Mouse (Mus musculus): ENCODE measurements around the gene Fbrsl1. TPM values are rescaled to one million over a fixed set of nuclear protein-coding genes. Genes with fewer than 3 reads are reported as not detected.

Gene Fbrsl1
- polyA plus RNA-seq, 1 experiment = 25.6 TPM

GRCm38 (mm10) chr5:110402557-110402956 lies 45.7 kb downstream of the Fbrsl1 start:
- TF ChIP-seq POLR2A (IDR thresholded peaks at IDR 0.05; ENCODE audit: borderline replicate concordance, control insufficient read depth, low read depth, low read length) (no peak), CTCF (IDR thresholded peaks at IDR 0.05; ENCODE audit: control insufficient read depth, insufficient read depth, low read length) (no peak)
- H3K4me3 ChIP-seq (replicated peaks; ENCODE audit: control insufficient read depth, low read depth, low read length) = no peak overlapping the region

GRCm38 (mm10) chr5:110401101-110401500 lies 47.2 kb downstream of the Fbrsl1 start:
- WGBS = 92% methylated on average over 8 of the region's 8 CpGs
- H3K4me1 ChIP-seq (ENCODE audit: control insufficient read depth, insufficient read depth, low read length) = no peaks in the 10 kb centered on the region
- TF ChIP-seq CTCF (IDR thresholded peaks at IDR 0.05; ENCODE audit: control insufficient read depth, insufficient read depth, low read length) (no peak), POLR2A (IDR thresholded peaks at IDR 0.05; ENCODE audit: borderline replicate concordance, control insufficient read depth, low read depth, low read length) (no peak)
- H3K27ac ChIP-seq (ENCODE audit: control insufficient read depth, insufficient read depth, low read depth, low read length, poor library complexity) = no peak overlapping the region
- no peak overlapping the region for H3K4me3 ChIP-seq (replicated peaks; ENCODE audit: control insufficient read depth, low read depth, low read length)

More at GRCm38 (mm10) chr5:110402557-110402956, 45.7 kb downstream of the Fbrsl1 start:
- 72% methylated on average over 2 of the region's 2 CpGs for WGBS
- H3K27ac ChIP-seq (ENCODE audit: control insufficient read depth, insufficient read depth, low read depth, low read length, poor library complexity) = no peak overlapping the region
- no peaks in the 10 kb centered on the region for H3K4me1 ChIP-seq (ENCODE audit: control insufficient read depth, insufficient read depth, low read length)

DNA sequence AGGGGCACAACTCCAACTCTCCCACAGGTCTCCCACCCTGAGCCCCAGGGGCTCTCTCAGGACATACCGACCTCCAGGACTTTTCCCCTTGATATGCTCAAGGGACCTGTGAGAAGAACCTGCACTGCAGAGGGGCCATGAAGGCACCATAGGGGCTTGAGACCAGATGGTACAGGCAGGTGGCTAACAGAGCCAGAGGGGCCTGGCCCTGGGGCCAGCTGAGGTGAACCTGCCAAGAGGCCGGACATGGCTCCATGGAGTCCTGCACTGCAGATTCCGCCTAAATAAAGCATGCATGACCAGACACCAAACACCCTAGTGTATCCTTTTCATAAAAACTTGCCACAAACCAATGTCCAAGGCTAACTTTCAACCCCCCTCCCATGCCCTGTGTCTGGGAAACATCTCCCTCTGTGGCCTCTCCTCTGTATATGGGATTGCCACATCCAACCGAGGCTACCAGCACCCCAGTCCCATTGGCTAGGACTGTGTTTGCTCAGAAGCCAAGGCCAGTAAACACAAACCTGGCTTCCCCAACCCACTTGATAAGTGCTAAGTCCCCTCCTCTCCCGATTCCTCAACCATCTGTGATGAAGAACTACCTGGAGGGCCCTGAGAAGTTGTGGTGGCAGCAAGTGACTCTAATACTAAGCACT lies 53.2 kb downstream of the Fbrsl1 start:
- TF ChIP-seq POLR2A (IDR thresholded peaks at IDR 0.05; ENCODE audit: borderline replicate concordance, control insufficient read depth, low read depth, low read length) (no peak), CTCF (IDR thresholded peaks at IDR 0.05; ENCODE audit: control insufficient read depth, insufficient read depth, low read length) (no peak)
- 82% methylated on average over 5 of the region's 5 CpGs for WGBS
- H3K27ac ChIP-seq (ENCODE audit: control insufficient read depth, insufficient read depth, low read depth, low read length, poor library complexity) = no peak overlapping the region
- no peaks in the 10 kb centered on the region for H3K4me1 ChIP-seq (ENCODE audit: control insufficient read depth, insufficient read depth, low read length)
- H3K4me3 ChIP-seq (replicated peaks; ENCODE audit: control insufficient read depth, low read depth, low read length) = no peak overlapping the region

DNA sequence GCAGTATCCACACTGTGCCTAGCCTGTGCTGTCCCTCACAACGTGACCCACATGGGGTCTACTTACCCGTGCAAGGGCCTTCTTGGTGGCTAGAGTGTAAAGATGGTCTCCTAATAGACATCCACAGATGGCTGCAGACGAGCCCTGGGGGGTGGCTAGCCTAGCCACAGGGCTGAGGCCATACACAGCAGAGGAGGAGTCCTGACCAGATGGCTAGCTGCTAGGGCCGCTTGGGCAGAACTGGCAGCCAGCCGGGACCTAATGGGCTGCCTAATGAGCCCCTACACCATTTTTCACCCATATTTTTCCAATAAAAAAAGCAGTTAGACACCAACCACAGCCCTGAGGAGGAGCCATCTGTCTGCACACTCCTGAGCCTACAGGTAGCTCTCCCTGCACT lies 55.6 kb downstream of the Fbrsl1 start:
- Histone ChIP-seq H3K4me3 (replicated peaks; ENCODE audit: control insufficient read depth, low read depth, low read length) (no peak overlapping the region), H3K4me1 (ENCODE audit: control insufficient read depth, insufficient read depth, low read length) (no peaks in the 10 kb centered on the region), H3K27ac (ENCODE audit: control insufficient read depth, insufficient read depth, low read depth, low read length, poor library complexity) (no peak overlapping the region)
- TF ChIP-seq POLR2A (IDR thresholded peaks at IDR 0.05; ENCODE audit: borderline replicate concordance, control insufficient read depth, low read depth, low read length) (no peak), CTCF (IDR thresholded peaks at IDR 0.05; ENCODE audit: control insufficient read depth, insufficient read depth, low read length) (no peak)
- 83% methylated on average over 5 of the region's 5 CpGs for WGBS

GRCm38 (mm10) chr5:110390631-110391030 lies 57.7 kb downstream of the Fbrsl1 start:
- 59% methylated on average over 4 of the region's 4 CpGs for WGBS
- TF ChIP-seq POLR2A (IDR thresholded peaks at IDR 0.05; ENCODE audit: borderline replicate concordance, control insufficient read depth, low read depth, low read length) = no peak
- TF ChIP-seq CTCF (IDR thresholded peaks at IDR 0.05; ENCODE audit: control insufficient read depth, insufficient read depth, low read length) = no peak
- Histone ChIP-seq H3K27ac (ENCODE audit: control insufficient read depth, insufficient read depth, low read depth, low read length, poor library complexity) (no peak overlapping the region), H3K4me3 (replicated peaks; ENCODE audit: control insufficient read depth, low read depth, low read length) (no peak overlapping the region), H3K4me1 (ENCODE audit: control insufficient read depth, insufficient read depth, low read length) (no peaks in the 10 kb centered on the region)

GRCm38 (mm10) chr5:110387332-110387731 lies 61.0 kb downstream of the Fbrsl1 start:
- no peaks in the 10 kb centered on the region for H3K4me1 ChIP-seq (ENCODE audit: control insufficient read depth, insufficient read depth, low read length)
- 49% methylated on average over 8 of the region's 8 CpGs for WGBS
- TF ChIP-seq POLR2A (IDR thresholded peaks at IDR 0.05; ENCODE audit: borderline replicate concordance, control insufficient read depth, low read depth, low read length) = no peak
- TF ChIP-seq CTCF (IDR thresholded peaks at IDR 0.05; ENCODE audit: control insufficient read depth, insufficient read depth, low read length) = no peak
- no peak overlapping the region for H3K27ac ChIP-seq (ENCODE audit: control insufficient read depth, insufficient read depth, low read depth, low read length, poor library complexity)
- H3K4me3 ChIP-seq (replicated peaks; ENCODE audit: control insufficient read depth, low read depth, low read length) = no peak overlapping the region

- H3K27ac ChIP-seq (ENCODE audit: control insufficient read depth, insufficient read depth, low read depth, low read length, poor library complexity) = no peak overlapping the region; the same call in 1 of the 2 replicates
- TF ChIP-seq POLR2A (IDR thresholded peaks at IDR 0.05; ENCODE audit: borderline replicate concordance, control insufficient read depth, low read depth, low read length) (no peak), CTCF (IDR thresholded peaks at IDR 0.05; ENCODE audit: control insufficient read depth, insufficient read depth, low read length) (no peak)
- 7% methylated on average over 90 of the region's 90 CpGs for WGBS
- H3K4me1 ChIP-seq (ENCODE audit: control insufficient read depth, insufficient read depth, low read length) = no peaks in the 10 kb centered on the region
- H3K4me3 ChIP-seq (replicated peaks; ENCODE audit: control insufficient read depth, low read depth, low read length) = peak overlapping the region; percentile 33
These were observed 61.7 kb downstream of the Fbrsl1 start for GRCm38 (mm10) chr5:110386371-110387330.

DNA sequence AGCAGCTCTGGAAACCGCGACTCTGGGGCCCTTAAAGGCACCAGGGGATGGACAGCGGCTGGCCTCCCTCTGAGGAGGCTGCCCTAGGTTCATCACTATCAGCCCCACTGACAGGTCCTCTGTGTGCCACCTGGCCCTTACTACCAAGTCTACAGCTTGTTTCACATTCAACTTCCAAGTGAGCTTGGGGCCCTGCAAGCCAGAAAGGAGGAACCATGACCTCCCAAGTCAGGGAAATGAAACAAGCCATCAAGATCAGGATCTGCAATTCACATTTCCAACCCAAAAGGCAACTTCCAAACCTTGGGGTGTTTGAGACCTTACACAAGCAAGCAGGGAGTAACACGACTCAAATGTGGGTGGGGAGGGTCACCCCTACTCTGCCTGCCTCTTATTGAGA lies 63.0 kb downstream of the Fbrsl1 start:
- WGBS = 78% methylated on average over 4 of the region's 4 CpGs
- no peak overlapping the region for H3K4me3 ChIP-seq (replicated peaks; ENCODE audit: control insufficient read depth, low read depth, low read length)
- no peak overlapping the region for H3K27ac ChIP-seq (ENCODE audit: control insufficient read depth, insufficient read depth, low read depth, low read length, poor library complexity)
- no peaks in the 10 kb centered on the region for H3K4me1 ChIP-seq (ENCODE audit: control insufficient read depth, insufficient read depth, low read length)
- TF ChIP-seq POLR2A (IDR thresholded peaks at IDR 0.05; ENCODE audit: borderline replicate concordance, control insufficient read depth, low read depth, low read length) (no peak), CTCF (IDR thresholded peaks at IDR 0.05; ENCODE audit: control insufficient read depth, insufficient read depth, low read length) (no peak)

Data from bone marrow, adult 2 months (tissue).